Mouse (Mus musculus) midbrain, embryonic 16.5 days (tissue): ENCODE measurements at regions not wholly inside any gene's neighbourhood (a gene's known extent, or its start where the extent isn't known, plus 50 kb on each side); places are given as distances from the start of the nearest gene placed in this dataset.
"Not testable (repeated sequence)": the region's sequence is repeated elsewhere in the genome, so short reads cannot be mapped to it uniquely, and the experiment has no call there.

Experiments
- ATAC-seq: fragments of 200-750 bp; cut with Nextera tagmentation; 2 replicates; pipeline ENCODE4 v1.8.0; 2017; ENCODE audit warnings: moderate TSS enrichment
- H3K27ac ChIP-seq: fragments of 300-500 bp; sonication (generic); 2 replicates; pipeline ENCODE4 v1.5.1; 2014; ENCODE audit warnings: mild to moderate bottlenecking, low read length, mixed read lengths
- H3K27me3 ChIP-seq: fragments of 300-500 bp; sonication (generic); 2 replicates; pipeline ENCODE4 v1.6.1; 2014; ENCODE audit warnings: low read depth, low read length, mixed read lengths; ENCODE audit not compliant: control insufficient read depth, insufficient read depth
- H3K36me3 ChIP-seq: fragments of 300-500 bp; sonication (generic); 2 replicates; pipeline ENCODE4 v1.6.1; 2014; ENCODE audit warnings: mild to moderate bottlenecking, low read length, moderate library complexity, mixed read lengths; ENCODE audit not compliant: control insufficient read depth, insufficient read depth
- H3K4me1 ChIP-seq: fragments of 300-500 bp; sonication (generic); 2 replicates; pipeline ENCODE4 v1.6.1; 2014; ENCODE audit warnings: mild to moderate bottlenecking, low read length, mixed read lengths; ENCODE audit not compliant: control insufficient read depth, insufficient read depth
- H3K4me2 ChIP-seq: fragments of 300-500 bp; sonication (generic); 2 replicates; pipeline ENCODE4 v1.6.1; 2014; ENCODE audit warnings: mild to moderate bottlenecking, low read length, mixed read lengths
- H3K4me3 ChIP-seq: fragments of 300-500 bp; sonication (generic); 2 replicates; pipeline ENCODE4 v1.5.1; 2014; ENCODE audit warnings: low read depth, mild to moderate bottlenecking, low read length, moderate library complexity, mixed read lengths
- H3K9ac ChIP-seq: fragments of 300-500 bp; sonication (generic); 2 replicates; pipeline ENCODE4 v1.6.1; 2014; ENCODE audit warnings: low read depth, low read length, mixed read lengths
- H3K9me3 ChIP-seq: fragments of 300-500 bp; sonication (generic); replicated peaks from 2 replicates; pipeline ENCODE4 v1.6.1; 2014; ENCODE audit warnings: mild to moderate bottlenecking, low read length, mixed read lengths; ENCODE audit not compliant: control insufficient read depth, poor library complexity, severe bottlenecking
- WGBS: fragments of 180-500 bp; shearing (Covaris S2); extraction: QIAGEN DNeasy Blood & Tissue Kit; methylation state at CpG from one replicate; pipeline ENCODE4 v1.1.7; 2014; 5-methylcytosine and 5-hydroxymethylcytosine counted together

DNA sequence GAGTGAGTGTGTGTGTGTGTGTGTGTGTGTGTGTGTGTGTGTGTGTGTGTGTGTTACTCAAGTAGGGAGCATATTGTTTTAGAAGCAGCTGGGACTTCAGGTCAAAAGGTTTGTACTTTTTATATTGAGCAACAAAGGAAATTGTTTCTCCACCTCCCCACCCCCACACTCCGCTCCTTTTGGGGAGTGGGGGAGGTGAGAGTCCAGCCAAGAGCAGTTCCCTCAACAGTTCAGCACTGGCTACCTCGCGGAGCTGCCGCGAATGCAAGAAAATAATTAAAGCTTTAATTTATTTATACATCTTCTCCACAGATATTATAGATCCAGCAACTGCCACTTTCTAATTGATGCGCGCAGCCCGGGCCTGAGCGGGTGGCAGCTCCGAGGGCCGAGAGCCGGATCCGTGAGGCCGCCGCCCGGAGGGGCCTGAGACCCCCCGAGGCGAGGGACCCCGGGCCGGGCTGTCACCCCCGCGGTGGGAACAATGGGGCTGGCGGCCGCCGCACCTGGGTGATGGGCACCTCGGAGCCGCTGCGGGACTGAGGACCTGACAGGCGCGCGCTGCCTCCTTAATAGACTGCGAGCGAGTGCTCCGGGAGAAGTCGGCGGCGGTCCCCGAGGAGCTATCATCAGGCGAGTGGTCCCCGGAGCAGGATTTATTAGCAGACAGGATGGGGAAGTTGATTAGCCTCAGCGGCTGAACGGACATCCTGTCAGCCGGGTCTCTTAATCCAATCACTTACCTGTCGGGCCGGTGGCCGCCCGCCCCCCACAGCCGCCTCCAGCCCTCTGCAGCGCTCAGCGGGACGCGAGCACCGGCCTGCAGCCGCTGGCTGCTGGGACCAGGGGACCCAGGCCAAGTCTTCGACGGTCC, 124.4 kb downstream of the Melk start:
- no peaks in the 10 kb centered on the region for H3K36me3 ChIP-seq
- peak overlapping the region; percentile 72 for H3K9ac ChIP-seq
- peak overlapping the region; percentile 65 for H3K4me3 ChIP-seq
- peaks cover 8% of the 10 kb centered on the region for H3K4me1 ChIP-seq
- no peak overlapping the region; the same call in 1 of the 2 replicates for H3K27ac ChIP-seq
- H3K9me3 ChIP-seq: no peaks in the 10 kb centered on the region
- H3K4me2 ChIP-seq: peak overlapping the region; percentile 99
- ATAC-seq: peak; percentile 58
- H3K27me3 ChIP-seq: peaks cover 12% of the 10 kb centered on the region
- under 1% methylated on average over 56 of the region's 56 CpGs for WGBS

DNA sequence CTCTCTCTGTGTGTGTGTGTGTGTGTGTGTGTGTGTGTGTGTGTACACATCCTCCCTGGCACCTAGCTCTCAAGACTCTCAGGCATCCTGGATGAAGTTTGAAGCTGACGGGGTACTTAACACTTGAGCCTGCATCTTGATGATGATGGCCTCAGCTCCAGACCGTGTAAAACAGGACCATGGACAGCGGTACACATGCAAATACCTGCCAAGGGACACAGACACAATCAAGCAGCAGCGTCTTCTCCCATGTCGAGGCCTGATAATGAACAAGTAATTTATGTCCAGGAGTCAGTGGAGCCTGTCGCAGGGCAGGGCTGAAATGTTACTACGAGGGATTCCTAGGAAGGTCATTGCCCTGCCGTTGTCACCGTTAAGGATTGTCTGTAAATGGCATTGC, 133.9 kb downstream of the Melk start:
- no peak for ATAC-seq
- Histone ChIP-seq H3K27ac (no peak overlapping the region), H3K4me1 (no peaks in the 10 kb centered on the region), H3K9ac (no peak overlapping the region), H3K9me3 (no peaks in the 10 kb centered on the region), H3K27me3 (no peaks in the 10 kb centered on the region), H3K4me3 (no peak overlapping the region), H3K36me3 (no peaks in the 10 kb centered on the region), H3K4me2 (no peak overlapping the region)
- WGBS: 41% methylated on average over 9 of the region's 9 CpGs

DNA sequence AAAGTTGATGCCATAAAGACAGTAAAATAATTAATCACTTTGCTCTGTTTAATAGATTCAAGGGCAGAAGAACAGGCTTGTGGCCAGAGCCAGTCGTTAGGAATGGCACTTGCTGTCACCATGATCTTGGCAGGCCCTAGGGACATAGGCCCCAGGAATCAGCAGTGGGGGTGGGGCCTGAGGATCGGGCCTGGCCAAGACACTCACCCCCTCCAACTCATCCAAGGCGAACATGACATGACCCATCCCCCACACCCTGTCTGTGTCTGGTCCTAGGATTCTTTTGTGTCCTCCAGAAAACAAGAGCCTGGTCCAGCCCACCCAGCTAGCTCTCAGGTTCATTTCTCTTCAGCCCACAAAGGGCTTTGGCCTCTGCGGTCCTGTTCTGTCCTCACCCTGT, 144.8 kb downstream of the Melk start:
- whole genome bisulfite sequencing: 26% methylated on average over 4 of the region's 4 CpGs
- H3K27ac ChIP-seq: no peak overlapping the region
- H3K36me3 ChIP-seq: no peaks in the 10 kb centered on the region
- no peak overlapping the region for H3K9ac ChIP-seq
- H3K27me3 ChIP-seq: no peaks in the 10 kb centered on the region
- H3K4me1 ChIP-seq: peaks cover 3% of the 10 kb centered on the region; the same call in 1 of the 2 replicates
- no peaks in the 10 kb centered on the region for H3K9me3 ChIP-seq
- H3K4me2 ChIP-seq: no peak overlapping the region
- no peak overlapping the region for H3K4me3 ChIP-seq
- no peak for ATAC-seq

DNA sequence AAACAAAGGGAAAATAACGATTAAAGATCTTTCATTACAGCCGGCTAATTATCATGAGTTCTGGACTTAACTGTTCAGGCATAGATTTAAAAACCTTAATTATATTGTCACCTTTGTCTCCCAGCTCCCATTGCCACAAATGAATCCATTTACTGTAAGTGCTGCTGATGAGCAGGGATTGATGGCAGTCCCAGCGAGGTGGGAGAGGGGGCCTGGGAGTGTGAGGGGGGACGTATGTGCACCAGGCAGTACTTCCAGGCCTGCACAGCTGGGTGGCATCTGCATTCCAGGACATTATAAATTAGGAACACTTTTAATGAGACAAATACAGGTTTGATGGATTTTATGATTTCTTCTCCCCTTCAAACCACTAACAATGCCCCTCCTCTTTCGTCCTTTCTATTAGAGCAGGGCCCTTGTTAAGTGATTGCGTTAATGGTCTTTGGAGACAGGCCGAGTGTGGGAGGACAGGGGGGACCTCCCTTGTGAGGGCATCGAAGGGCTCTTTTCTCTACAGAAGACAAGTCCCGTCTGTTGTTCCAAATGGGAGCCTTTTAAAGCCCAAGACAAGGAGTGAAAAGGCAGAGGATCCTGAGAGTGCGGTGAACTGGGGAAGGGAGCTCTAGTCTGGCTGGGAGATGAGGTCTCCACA, 150.3 kb downstream of the Melk start:
- H3K4me3 ChIP-seq: no peak overlapping the region
- no peaks in the 10 kb centered on the region for H3K36me3 ChIP-seq
- no peak for ATAC-seq
- peaks cover 9% of the 10 kb centered on the region; the same call in 1 of the 2 replicates for H3K4me1 ChIP-seq
- H3K9me3 ChIP-seq: no peaks in the 10 kb centered on the region
- no peak overlapping the region for H3K27ac ChIP-seq
- no peak overlapping the region for H3K4me2 ChIP-seq
- H3K27me3 ChIP-seq: no peaks in the 10 kb centered on the region
- WGBS: 53% methylated on average over 10 of the region's 10 CpGs
- no peak overlapping the region for H3K9ac ChIP-seq

DNA sequence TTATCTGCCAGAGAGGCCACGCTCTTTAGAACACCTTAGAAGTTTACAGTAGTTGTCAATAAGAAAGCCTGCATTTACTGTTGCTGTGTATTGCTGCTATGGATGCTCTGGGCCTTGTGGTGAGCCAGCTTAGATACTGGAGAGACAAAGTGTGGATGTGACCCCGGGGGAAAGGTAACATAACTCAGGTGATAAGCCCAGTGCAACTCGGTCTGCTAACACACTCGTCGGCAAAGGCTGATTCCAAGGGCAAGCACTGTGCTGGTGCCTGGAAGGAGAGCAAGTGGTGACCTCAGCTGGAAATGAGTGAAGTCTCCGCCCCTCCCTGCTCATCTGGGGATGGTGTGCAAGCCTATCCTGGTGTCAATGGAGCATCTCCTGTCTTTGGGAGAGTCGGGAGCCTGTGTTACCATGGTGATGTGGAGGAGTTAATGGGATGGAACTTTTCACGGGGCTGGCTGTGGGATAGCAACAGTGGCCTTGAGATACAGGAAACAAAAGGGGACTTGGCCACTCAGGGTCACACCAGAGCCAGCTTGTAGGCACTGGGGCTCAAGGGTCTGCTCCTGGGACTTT, 151.5 kb downstream of the Melk start:
- peak; percentile 66; the same call in 1 of the 2 replicates for ATAC-seq
- no peaks in the 10 kb centered on the region for H3K27me3 ChIP-seq
- H3K9me3 ChIP-seq: no peaks in the 10 kb centered on the region
- WGBS: 46% methylated on average over 8 of the region's 8 CpGs
- no peak overlapping the region for H3K4me2 ChIP-seq
- H3K9ac ChIP-seq: no peak overlapping the region
- peaks cover 9% of the 10 kb centered on the region; the same call in 1 of the 2 replicates for H3K4me1 ChIP-seq
- H3K36me3 ChIP-seq: no peaks in the 10 kb centered on the region
- H3K4me3 ChIP-seq: no peak overlapping the region
- H3K27ac ChIP-seq: no peak overlapping the region

DNA sequence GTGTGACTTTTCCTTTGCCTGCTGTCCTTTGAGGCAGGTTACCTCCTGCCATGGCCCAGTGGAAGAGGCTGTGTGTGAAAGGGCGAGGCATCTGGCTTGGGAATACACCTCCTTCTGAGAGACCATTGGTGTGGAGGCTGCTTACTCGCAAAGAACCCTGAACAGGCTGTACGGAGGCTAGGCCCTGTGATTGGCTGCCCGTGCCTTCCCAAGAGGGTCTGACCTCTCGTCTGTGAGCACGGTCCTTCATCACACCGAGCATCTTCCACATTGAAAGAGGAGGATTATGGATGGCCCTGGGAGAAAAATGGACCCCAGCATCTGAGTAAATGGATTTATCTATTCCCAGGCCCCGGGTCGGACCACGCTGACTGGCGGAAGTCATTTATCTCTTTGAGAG, 152.9 kb downstream of the Melk start:
- WGBS: 70% methylated on average over 11 of the region's 11 CpGs
- H3K4me2 ChIP-seq: no peak overlapping the region
- no peak overlapping the region for H3K9ac ChIP-seq
- no peak for ATAC-seq
- no peaks in the 10 kb centered on the region for H3K27me3 ChIP-seq
- peaks cover 9% of the 10 kb centered on the region; the same call in 1 of the 2 replicates for H3K4me1 ChIP-seq
- H3K4me3 ChIP-seq: no peak overlapping the region
- H3K27ac ChIP-seq: no peak overlapping the region
- no peaks in the 10 kb centered on the region for H3K9me3 ChIP-seq
- H3K36me3 ChIP-seq: no peaks in the 10 kb centered on the region

DNA sequence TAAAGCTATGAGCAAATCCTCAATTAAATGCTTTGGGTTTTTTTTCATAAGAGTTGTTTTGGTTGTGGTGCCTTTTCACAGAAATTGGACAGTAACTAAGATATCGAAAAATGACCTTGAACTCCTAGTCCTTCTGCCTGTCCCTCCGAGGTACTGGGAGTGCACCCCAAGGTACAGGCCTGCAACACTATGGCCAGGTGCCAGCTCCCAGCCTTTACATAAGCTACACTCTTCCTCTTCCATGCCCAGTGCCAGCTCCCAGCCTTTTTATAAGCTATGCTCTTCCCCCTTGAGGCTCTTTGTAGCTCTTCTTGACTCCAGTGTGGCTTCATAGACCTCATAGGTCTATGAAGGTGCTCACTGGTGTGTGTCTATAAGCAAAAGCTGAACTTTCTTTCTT, 155.2 kb downstream of the Melk start:
- H3K4me1 ChIP-seq: peaks cover 9% of the 10 kb centered on the region; the same call in 1 of the 2 replicates
- H3K36me3 ChIP-seq: no peaks in the 10 kb centered on the region
- H3K27me3 ChIP-seq: no peaks in the 10 kb centered on the region
- H3K9ac ChIP-seq: no peak overlapping the region
- no peak overlapping the region for H3K4me3 ChIP-seq
- no peak overlapping the region for H3K4me2 ChIP-seq
- WGBS: 94% methylated on average over 2 of the region's 2 CpGs
- ATAC-seq: no peak
- H3K9me3 ChIP-seq: no peaks in the 10 kb centered on the region
- H3K27ac ChIP-seq: no peak overlapping the region

DNA sequence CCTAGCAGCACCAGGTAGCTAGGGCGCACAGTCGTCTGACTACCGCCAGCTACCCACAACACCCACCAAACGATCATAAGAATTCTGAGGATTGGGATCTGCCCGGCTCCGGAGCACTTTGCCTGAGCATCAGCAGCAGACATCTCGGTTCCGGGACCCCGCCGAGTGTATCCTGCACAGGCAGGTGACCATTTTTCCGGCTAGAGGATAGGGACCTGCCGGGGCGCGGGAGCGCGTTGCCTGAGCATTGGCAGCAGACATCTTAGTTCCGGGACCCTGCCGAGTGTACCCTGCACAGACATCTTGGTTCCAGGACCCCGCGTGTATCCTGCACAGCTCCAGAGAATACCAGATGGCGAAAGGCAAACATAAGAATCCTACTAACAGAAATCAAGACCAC, 172.8 kb downstream of the Melk start:
- H3K27me3 ChIP-seq, H3K36me3 ChIP-seq, ATAC-seq, H3K27ac ChIP-seq, H3K4me3 ChIP-seq, H3K4me2 ChIP-seq, H3K4me1 ChIP-seq, H3K9me3 ChIP-seq, H3K9ac ChIP-seq: not testable (repeated sequence)
- 94% methylated on average over 21 of the region's 21 CpGs for WGBS
